Mouse (Mus musculus) v-Abl transformed pro-B cells (cell line): ENCODE results near the gene Zic2.

Experiments used
- in situ Hi-C, 2 experiments: fragments of 400-800 bp; cut with MboI; formaldehyde crosslinking; loops; one replicate each; pipeline ENCODE4 v1.15.1; 2025; ENCODE audit not compliant: unreplicated experiment in 2 of 2

Gene Zic2

GRCm38 (mm10) chr14:122476041-122476821 lies 996 bp downstream of the Zic2 start:
- in situ Hi-C loops = no loop called here

- in situ Hi-C loops = no loop called here
These were observed 1.6 kb downstream of the Zic2 start for GRCm38 (mm10) chr14:122476822-122477215.

- in situ Hi-C loops = no loop called here
These were observed 2.0 kb downstream of the Zic2 start for GRCm38 (mm10) chr14:122477261-122477671.

- in situ Hi-C loops = no loop called here
These were observed 2.8 kb downstream of the Zic2 start for GRCm38 (mm10) chr14:122477971-122478573.

DNA sequence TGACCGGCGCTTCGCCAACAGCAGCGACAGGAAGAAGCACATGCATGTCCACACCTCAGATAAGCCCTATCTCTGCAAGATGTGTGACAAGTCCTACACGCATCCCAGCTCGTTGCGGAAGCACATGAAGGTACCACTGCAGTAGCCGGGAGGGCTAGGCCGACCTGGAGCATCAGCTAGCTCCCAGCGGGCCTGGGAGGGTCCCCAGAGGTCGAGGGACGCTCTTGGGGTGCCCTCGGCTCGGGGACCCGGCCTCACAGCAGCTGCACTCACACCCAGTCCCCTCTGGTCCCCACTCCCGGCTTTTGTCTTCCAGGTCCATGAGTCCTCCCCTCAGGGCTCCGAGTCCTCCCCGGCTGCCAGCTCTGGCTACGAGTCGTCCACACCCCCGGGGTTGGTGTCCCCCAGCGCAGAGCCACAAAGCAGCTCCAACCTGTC lies 3.4 kb downstream of the Zic2 start:
- in situ Hi-C loops = no loop called here

DNA sequence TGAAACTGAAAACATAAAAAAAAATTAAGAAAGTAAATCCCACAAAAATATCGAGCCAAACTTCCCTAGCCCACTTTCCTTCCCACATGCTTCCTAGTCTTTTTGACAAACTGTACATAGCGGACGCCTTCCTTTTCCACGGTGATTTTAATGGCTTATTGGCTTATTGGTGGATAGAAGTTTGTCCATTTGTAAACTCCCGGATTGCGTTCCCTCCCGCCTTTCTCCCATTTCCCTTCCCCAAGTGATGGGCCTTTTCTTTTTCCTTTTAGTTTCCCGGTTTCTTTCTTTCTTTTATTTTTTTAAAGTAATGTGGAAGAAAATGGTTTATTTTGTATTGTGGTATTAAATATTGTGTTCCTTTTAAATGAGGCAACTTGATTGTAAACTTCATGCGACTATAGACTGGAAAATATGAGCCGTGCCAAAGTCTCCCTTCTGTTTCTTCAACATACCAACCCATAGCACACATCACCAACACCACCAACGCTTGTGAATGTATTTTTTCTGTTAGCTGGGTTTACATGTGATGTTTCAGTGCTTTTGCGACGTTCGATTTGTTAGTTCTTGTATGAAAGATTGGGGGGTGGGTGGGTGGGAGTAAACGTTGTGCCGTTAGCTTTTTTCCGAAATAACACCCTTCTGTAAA lies 4.3 kb downstream of the Zic2 start:
- in situ Hi-C loops = no loop called here

DNA sequence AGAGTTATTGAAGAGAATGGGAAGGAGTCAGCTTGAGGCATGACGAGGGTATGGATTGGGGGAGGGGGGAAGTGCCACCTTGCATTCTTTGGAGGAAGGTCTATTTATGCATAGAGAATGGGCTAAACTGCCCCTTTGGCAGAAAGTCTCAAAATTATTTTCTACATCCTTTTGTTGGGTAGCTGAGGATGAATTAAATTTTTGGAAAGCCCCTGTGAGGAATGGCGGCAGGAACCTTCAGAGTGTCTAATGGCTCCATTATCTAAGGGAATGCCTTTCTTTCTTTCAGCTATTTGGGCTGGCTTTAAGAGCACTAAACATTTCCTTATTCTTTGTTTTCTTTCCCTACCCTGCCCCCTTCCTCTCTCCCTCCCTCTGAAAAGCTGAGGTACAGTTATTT lies 5.1 kb downstream of the Zic2 start:
- in situ Hi-C loops = no loop called here

- in situ Hi-C loops = no loop called here
These were observed 5.9 kb downstream of the Zic2 start for GRCm38 (mm10) chr14:122481181-122481580.

- in situ Hi-C loops = no loop called here
These were observed 7.1 kb downstream of the Zic2 start for GRCm38 (mm10) chr14:122482081-122483023.

GRCm38 (mm10) chr14:122483024-122483385 lies 7.8 kb downstream of the Zic2 start:
- in situ Hi-C loops = no loop called here

DNA sequence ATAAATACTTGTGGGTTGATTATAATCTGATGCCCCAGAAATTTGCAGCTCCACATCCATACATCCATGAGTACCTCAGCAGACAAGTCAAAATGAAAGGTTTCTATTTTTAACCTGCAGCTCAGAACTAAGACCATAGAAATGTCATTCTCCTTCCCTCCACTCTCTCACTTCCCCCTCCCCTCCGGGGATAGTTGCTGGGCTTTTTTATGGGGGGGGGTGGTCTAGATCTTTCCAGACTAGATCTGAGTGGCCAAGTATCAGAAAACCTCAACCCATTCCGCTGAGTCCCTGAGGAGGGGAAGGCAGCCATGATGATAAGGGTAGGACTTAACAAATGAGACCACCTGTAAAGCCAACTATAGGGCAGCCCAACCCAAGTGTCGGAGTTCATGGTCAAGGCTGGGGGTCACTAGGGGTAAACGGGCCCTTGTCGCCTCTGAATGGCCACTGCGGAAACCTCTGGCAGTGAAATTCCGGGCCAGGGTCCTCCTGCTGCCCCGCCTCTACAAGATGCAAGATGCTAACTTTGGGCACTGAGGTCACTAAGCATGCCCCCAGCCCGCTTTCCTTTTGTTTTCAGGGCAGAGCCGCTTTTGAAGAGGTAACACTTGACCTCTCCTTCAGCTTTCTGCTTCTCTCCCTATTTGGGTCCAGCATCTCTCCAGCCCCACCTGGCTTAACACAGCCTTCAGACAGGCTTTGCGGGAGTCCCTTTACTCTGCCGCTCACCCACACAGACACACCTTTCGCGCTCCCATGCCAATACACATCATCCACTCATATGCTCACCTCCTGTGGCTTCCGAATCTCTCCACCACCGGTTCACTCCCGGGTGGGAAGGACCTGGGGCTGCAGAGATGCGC lies 8.6 kb downstream of the Zic2 start:
- in situ Hi-C loops = no loop called here

GRCm38 (mm10) chr14:122484458-122484843 lies 9.2 kb downstream of the Zic2 start:
- in situ Hi-C loops = no loop called here

GRCm38 (mm10) chr14:122484844-122485551 lies 9.8 kb downstream of the Zic2 start:
- in situ Hi-C loops = no loop called here

GRCm38 (mm10) chr14:122485635-122486181 lies 10.5 kb downstream of the Zic2 start:
- in situ Hi-C loops = no loop called here

DNA sequence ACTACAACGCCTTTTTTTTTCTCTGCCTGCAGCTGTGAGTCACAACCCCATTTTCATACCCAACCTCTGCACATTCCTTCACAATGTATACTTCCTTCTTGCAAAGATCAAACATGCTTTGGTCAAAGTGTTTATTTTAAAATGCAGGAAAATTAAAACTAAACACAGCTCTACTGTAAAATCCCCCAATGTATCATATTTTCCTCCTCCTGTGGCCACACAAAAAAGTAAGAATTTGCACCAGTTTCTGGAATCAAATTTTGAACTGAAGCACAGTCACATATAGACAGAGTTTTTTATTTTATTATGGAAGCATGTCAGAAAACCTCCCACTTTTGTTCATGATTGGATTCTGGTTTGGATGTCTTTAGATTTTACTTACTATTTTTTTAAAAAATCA lies 11.4 kb downstream of the Zic2 start:
- in situ Hi-C loops = no loop called here

- in situ Hi-C loops = no loop called here
These were observed 12.1 kb downstream of the Zic2 start for GRCm38 (mm10) chr14:122487366-122487765.

DNA sequence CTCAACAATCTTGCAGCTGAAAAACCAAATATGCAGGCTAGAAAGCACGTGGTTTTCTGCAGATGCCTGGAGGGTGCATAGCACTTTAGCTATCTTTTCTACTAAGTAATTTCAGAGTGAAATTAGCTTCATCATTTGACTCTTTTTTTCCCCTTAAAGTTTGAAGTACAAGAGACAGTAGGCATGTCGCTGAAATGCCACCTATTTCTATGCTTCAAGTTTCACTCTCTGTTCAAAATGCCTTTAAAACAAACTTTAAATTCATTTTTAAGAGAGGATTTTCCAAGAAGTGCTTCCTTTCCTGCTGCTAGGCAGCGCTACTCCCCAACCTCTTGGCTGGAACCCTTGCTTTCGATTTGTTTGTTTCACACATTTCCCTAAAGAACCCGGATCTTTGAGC lies 13.8 kb downstream of the Zic2 start:
- in situ Hi-C loops = no loop called here

DNA sequence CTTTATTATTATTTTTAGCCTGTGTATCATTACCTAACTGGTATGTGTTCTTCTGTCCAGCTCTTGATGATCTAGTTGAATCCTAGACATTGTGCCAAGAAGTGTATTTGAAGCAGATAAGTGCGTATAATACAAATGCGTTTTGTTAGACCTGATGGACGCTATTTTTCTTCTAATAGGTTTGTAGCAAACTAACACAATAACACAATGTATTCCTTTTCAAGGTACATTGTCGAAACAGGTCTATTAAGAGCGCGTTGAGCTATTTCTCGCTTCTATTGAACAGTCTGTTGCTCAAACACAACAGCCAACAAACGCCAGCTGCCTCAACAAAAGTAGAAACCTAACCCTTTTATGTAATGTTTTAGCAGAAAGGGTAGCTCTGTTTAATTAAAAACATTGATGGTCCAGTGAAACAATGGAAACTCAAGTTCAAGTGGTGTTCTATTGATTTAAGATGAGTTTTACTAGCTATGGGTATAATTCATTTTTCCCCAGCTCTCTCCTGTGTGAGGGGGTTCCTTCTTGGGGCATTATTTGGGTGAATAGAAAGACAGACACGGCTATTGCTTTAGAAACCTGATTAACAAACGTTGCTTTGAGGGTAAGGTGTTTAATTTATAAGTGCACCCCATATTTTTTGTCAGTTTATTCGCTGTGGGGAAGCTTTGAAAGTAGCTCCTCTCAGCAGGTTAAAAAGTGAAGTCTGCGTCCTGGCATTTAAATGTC lies 14.6 kb downstream of the Zic2 start:
- in situ Hi-C loops = no loop called here
